Mouse (Mus musculus) kidney, adult 2 months (tissue): Measurements from ENCODE around the gene Cyp8b1. TPM values are rescaled to one million over a fixed set of nuclear protein-coding genes. Genes with fewer than 3 reads are reported as not detected.

Experiments used
- DNase-seq: peaks from one replicate; pipeline ENCODE4 v3.0.0; 2021
- H3K27ac ChIP-seq: fragments of 200-500 bp; 2 replicates; pipeline ENCODE4 v1.5.1; 2012; ENCODE audit warnings: low read depth, low read length, control low read depth, inconsistent platforms; ENCODE audit not compliant: insufficient read depth
- H3K27me3 ChIP-seq: fragments of 200-500 bp; replicated peaks from 2 replicates; pipeline ENCODE4 v1.6.1; 2012; ENCODE audit warnings: mild to moderate bottlenecking, moderate library complexity, low read length, inconsistent platforms; ENCODE audit not compliant: control insufficient read depth, insufficient read depth
- H3K36me3 ChIP-seq: fragments of 200-500 bp; 2 replicates; pipeline ENCODE4 v1.6.1; 2012; ENCODE audit warnings: mild to moderate bottlenecking, moderate library complexity, low read length, inconsistent platforms; ENCODE audit not compliant: control insufficient read depth, insufficient read depth
- H3K4me1 ChIP-seq: fragments of 200-500 bp; 2 replicates; pipeline ENCODE4 v1.6.1; 2011; ENCODE audit warnings: low read length; ENCODE audit not compliant: control insufficient read depth, insufficient read depth
- H3K4me3 ChIP-seq: fragments of 200-500 bp; 2 replicates; pipeline ENCODE4 v1.5.1; 2011; ENCODE audit warnings: mild to moderate bottlenecking, low read depth, low read length, control low read depth; ENCODE audit not compliant: insufficient read depth
- CTCF ChIP-seq: fragments of 200-500 bp; conservative IDR thresholded peaks from 2 replicates; pipeline ENCODE4 v1.5.1; 2011; ENCODE audit warnings: low read depth, mild to moderate bottlenecking, control low read depth, low read length, moderate library complexity, mixed read lengths; ENCODE audit not compliant: insufficient read depth, insufficient read length
- POLR2A ChIP-seq: fragments of 200-500 bp; IDR thresholded peaks from one replicate; pipeline ENCODE4 v1.6.1; 2011; ENCODE audit warnings: low read depth, low read length, control low read depth
- WGBS: fragments of 180-500 bp; shearing (Covaris S2); methylation state at CpG from one replicate; pipeline ENCODE4 v1.1.7; 2018; 5-methylcytosine and 5-hydroxymethylcytosine counted together
- polyA plus RNA-seq: library from polyadenylated mRNA; depleted of rRNA; stranded (reverse); fragments of >200 nt; gene quantifications from 2 replicates; pipeline ENCODE4 v1.2.3, GENCODE M21; 2012

Gene Cyp8b1
- polyA plus RNA-seq, 1 experiment = 0.16 TPM

- Histone ChIP-seq H3K4me1 (peaks cover 5% of the 10 kb centered on the region; the same call in 1 of the 2 replicates), H3K4me3 (no peak overlapping the region), H3K36me3 (no peaks in the 10 kb centered on the region), H3K27me3 (no peaks in the 10 kb centered on the region), H3K27ac (no peak overlapping the region)
- TF ChIP-seq CTCF = no peak
- DNase-seq = no peak
- 92% methylated on average over 10 of the region's 10 CpGs for WGBS
Measured at GRCm38 (mm10) chr9:121915056-121915455, 1.0 kb downstream of the Cyp8b1 start.

- no peak overlapping the region for H3K4me3 ChIP-seq
- no peak for DNase-seq
- TF ChIP-seq POLR2A = no peak
- TF ChIP-seq CTCF = no peak
- H3K27me3 ChIP-seq = no peaks in the 10 kb centered on the region
- no peak overlapping the region for H3K27ac ChIP-seq
- 68% methylated on average over 8 of the region's 8 CpGs for WGBS
- H3K36me3 ChIP-seq = no peaks in the 10 kb centered on the region
- H3K4me1 ChIP-seq = peaks cover 5% of the 10 kb centered on the region; the same call in 1 of the 2 replicates
Measured at GRCm38 (mm10) chr9:121914226-121914757, 1.8 kb downstream of the Cyp8b1 start.

GRCm38 (mm10) chr9:121912786-121913185 lies 3.3 kb downstream of the Cyp8b1 start:
- 84% methylated on average over 4 of the region's 4 CpGs for WGBS

GRCm38 (mm10) chr9:121911196-121911595 lies 4.9 kb downstream of the Cyp8b1 start:
- Histone ChIP-seq H3K36me3 (no peaks in the 10 kb centered on the region), H3K4me1 (0 out of 2 replicates have a peak, but pooled peaks cover 2% of the 10 kb centered on the region), H3K4me3 (no peak overlapping the region), H3K27ac (no peak overlapping the region), H3K27me3 (no peaks in the 10 kb centered on the region)
- DNase-seq = no peak
- TF ChIP-seq POLR2A (no peak), CTCF (no peak)
- 90% methylated on average over 7 of the region's 7 CpGs for WGBS

More at GRCm38 (mm10) chr9:121912786-121913185, 3.3 kb downstream of the Cyp8b1 start:
- DNase-seq = no peak
- TF ChIP-seq POLR2A = no peak
- TF ChIP-seq CTCF = no peak
- H3K4me3 ChIP-seq = no peak overlapping the region
- H3K27ac ChIP-seq = no peak overlapping the region
- no peaks in the 10 kb centered on the region for H3K27me3 ChIP-seq
- H3K36me3 ChIP-seq = no peaks in the 10 kb centered on the region
- H3K4me1 ChIP-seq = 0 out of 2 replicates have a peak, but pooled peaks cover 5% of the 10 kb centered on the region

- WGBS = 55% methylated on average over 6 of the region's 6 CpGs
Measured at GRCm38 (mm10) chr9:121909635-121910034, 6.5 kb downstream of the Cyp8b1 start.

GRCm38 (mm10) chr9:121908321-121908720 lies 7.8 kb downstream of the Cyp8b1 start:
- no peak for DNase-seq
- 91% methylated on average over 17 of the region's 17 CpGs for WGBS
- Histone ChIP-seq H3K27ac (no peak overlapping the region), H3K27me3 (no peaks in the 10 kb centered on the region), H3K36me3 (no peaks in the 10 kb centered on the region), H3K4me1 (no peaks in the 10 kb centered on the region), H3K4me3 (no peak overlapping the region)
- no peak for TF ChIP-seq POLR2A
- TF ChIP-seq CTCF = no peak

More at GRCm38 (mm10) chr9:121909635-121910034, 6.5 kb downstream of the Cyp8b1 start:
- Histone ChIP-seq H3K36me3 (no peaks in the 10 kb centered on the region), H3K4me1 (no peaks in the 10 kb centered on the region), H3K27ac (no peak overlapping the region), H3K27me3 (no peaks in the 10 kb centered on the region), H3K4me3 (no peak overlapping the region)
- no peak for DNase-seq
- no peak for TF ChIP-seq CTCF
- no peak for TF ChIP-seq POLR2A

GRCm38 (mm10) chr9:121907356-121908070 lies 8.6 kb downstream of the Cyp8b1 start:
- 76% methylated on average over 10 of the region's 10 CpGs for WGBS

More at GRCm38 (mm10) chr9:121907356-121908070, 8.6 kb downstream of the Cyp8b1 start:
- H3K4me3 ChIP-seq = no peak overlapping the region
- TF ChIP-seq POLR2A (no peak), CTCF (no peak)
- H3K27me3 ChIP-seq = no peaks in the 10 kb centered on the region
- no peak overlapping the region for H3K27ac ChIP-seq
- no peaks in the 10 kb centered on the region for H3K4me1 ChIP-seq
- DNase-seq = no peak
- H3K36me3 ChIP-seq = no peaks in the 10 kb centered on the region
